Mouse (Mus musculus) heart, adult 2 months (tissue): Measurements from ENCODE around the gene Osbp2. TPM values are rescaled to one million over a fixed set of nuclear protein-coding genes. Genes with fewer than 3 reads are reported as not detected.

Experiments used
- DNase-seq, 2 experiments: peaks; one replicate each; pipeline ENCODE4 v3.0.0; 2021
- H3K27ac ChIP-seq: fragments of 200-600 bp; 2 replicates; pipeline ENCODE4 v1.8.1; 2022
- H3K27me3 ChIP-seq: fragments of 200-500 bp; 2 replicates; pipeline ENCODE4 v1.6.1; 2012; ENCODE audit warnings: mild to moderate bottlenecking, low read length, inconsistent platforms, mixed read lengths; ENCODE audit not compliant: control insufficient read depth, insufficient read depth
- H3K36me3 ChIP-seq: fragments of 200-500 bp; 2 replicates; pipeline ENCODE4 v1.6.1; 2012; ENCODE audit warnings: low read length, inconsistent platforms; ENCODE audit not compliant: control insufficient read depth, insufficient read depth
- H3K4me1 ChIP-seq: fragments of 200-500 bp; 2 replicates; pipeline ENCODE4 v1.6.1; 2011; ENCODE audit warnings: low read length; ENCODE audit not compliant: control insufficient read depth, insufficient read depth
- H3K4me3 ChIP-seq: fragments of 200-600 bp; 2 replicates; pipeline ENCODE4 v1.8.1; 2022
- H3K79me2 ChIP-seq: fragments of 200-500 bp; replicated peaks from 2 replicates; pipeline ENCODE4 v1.6.1; 2012; ENCODE audit warnings: mild to moderate bottlenecking, inconsistent platforms, low read length, moderate library complexity, mixed read lengths; ENCODE audit not compliant: control insufficient read depth, insufficient read depth
- H3K9ac ChIP-seq: fragments of 200-500 bp; 2 replicates; pipeline ENCODE4 v1.6.1; 2012; ENCODE audit warnings: low read depth, mild to moderate bottlenecking, control low read depth, inconsistent platforms, low read length, mixed read lengths
- CTCF ChIP-seq: fragments of 200-600 bp; IDR thresholded peaks from 2 replicates; pipeline ENCODE4 v1.8.1; 2022; ENCODE audit warnings: antibody characterized with exemption, mild to moderate bottlenecking, moderate library complexity
- EP300 ChIP-seq: fragments of 200-500 bp; IDR thresholded peaks from 2 replicates; pipeline ENCODE4 v1.6.1; 2011; ENCODE audit warnings: low read depth, low read length, control low read depth; ENCODE audit not compliant: insufficient read depth
- POLR2A ChIP-seq: fragments of 200-500 bp; IDR thresholded peaks from 2 replicates; pipeline ENCODE4 v1.6.1; 2011; ENCODE audit warnings: mild to moderate bottlenecking, low read depth, low read length, control low read depth; ENCODE audit not compliant: insufficient read depth
- WGBS: fragments of 180-500 bp; shearing (Covaris S2); methylation state at CpG from one replicate; pipeline ENCODE4 v1.1.7; 2018; 5-methylcytosine and 5-hydroxymethylcytosine counted together
- intact Hi-C: fragments of 180-260 bp; cut with DNase I; formaldehyde crosslinking; loops from one replicate; pipeline ENCODE4 v1.15.1; 2025
- polyA plus RNA-seq: library from polyadenylated mRNA; depleted of rRNA; stranded (reverse); fragments of >200 nt; gene quantifications from 2 replicates; pipeline ENCODE4 v1.2.3, GENCODE M21; 2012
- total RNA-seq, 2 experiments: library from RNA; stranded (reverse); gene quantifications; 2 replicates each; pipeline ENCODE4 v1.2.3; 2021

Gene Osbp2
- total and polyA plus RNA-seq, 3 experiments = 10.9 to 16.2 (median 12.9) TPM

DNA sequence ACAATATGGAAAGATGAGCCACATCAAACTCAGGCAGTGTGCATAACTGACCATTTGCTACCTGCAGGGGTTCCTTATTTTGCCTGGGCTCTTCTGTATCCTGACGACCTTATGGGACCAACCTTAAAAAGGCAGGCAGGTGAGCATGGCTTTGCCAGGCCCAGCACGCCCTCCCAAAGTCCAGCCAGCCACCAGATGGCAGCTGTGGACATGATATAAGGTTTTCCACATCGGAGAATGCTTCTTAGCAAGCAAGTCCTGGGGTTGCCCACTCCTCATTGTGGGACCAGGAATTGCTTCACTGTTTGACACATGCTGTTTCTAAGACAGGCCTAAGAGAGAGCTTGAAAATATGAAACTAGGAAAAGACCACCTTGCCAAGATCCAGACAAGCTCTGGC lies 55.5 kb downstream of the Osbp2 start:
- TF ChIP-seq CTCF (peak; percentile 60), POLR2A (no peak)
- Histone ChIP-seq H3K27ac (no peak overlapping the region), H3K36me3 (no peaks in the 10 kb centered on the region), H3K79me2 (no peaks in the 10 kb centered on the region), H3K27me3 (no peaks in the 10 kb centered on the region), H3K4me3 (no peak overlapping the region), H3K9ac (no peak overlapping the region), H3K4me1 (no peaks in the 10 kb centered on the region)
- 20% methylated on average over 3 of the region's 3 CpGs for WGBS
- no peak for DNase-seq
- intact Hi-C loops = loop anchor here (2.0 kb wide), 1 partner anchor 73 kb away; no protein-coding TSS in a partner anchor

DNA sequence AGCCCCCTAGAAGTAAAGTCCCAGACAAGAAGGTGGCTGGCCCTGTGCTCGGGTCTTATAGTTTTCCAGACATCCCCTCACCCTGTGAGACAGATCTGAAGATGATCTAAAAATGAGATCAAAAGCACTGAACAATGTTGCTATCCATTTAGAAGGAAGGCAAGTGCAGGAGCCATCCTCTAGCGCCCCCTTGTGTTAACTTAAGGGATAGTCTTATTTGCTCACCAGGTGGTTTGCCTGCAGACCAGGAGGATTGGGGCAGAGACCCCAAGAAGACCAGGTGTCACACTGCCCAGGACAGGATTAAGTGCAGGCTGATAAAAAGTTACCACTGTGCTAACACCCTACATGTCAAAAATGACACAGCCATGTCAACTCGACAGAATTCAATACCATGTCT lies 58.3 kb downstream of the Osbp2 start:
- H3K79me2 ChIP-seq = no peaks in the 10 kb centered on the region
- intact Hi-C loops = no loop called here
- H3K27ac ChIP-seq = no peak overlapping the region
- no peak overlapping the region for H3K4me3 ChIP-seq
- no peaks in the 10 kb centered on the region for H3K27me3 ChIP-seq
- no peak for DNase-seq
- no peak overlapping the region for H3K9ac ChIP-seq
- no peaks in the 10 kb centered on the region for H3K4me1 ChIP-seq
- H3K36me3 ChIP-seq = no peaks in the 10 kb centered on the region
- TF ChIP-seq POLR2A = no peak
- TF ChIP-seq EP300 = no peak
- peak; percentile 72 for TF ChIP-seq CTCF
- 32% methylated on average over 3 of the region's 3 CpGs for WGBS

DNA sequence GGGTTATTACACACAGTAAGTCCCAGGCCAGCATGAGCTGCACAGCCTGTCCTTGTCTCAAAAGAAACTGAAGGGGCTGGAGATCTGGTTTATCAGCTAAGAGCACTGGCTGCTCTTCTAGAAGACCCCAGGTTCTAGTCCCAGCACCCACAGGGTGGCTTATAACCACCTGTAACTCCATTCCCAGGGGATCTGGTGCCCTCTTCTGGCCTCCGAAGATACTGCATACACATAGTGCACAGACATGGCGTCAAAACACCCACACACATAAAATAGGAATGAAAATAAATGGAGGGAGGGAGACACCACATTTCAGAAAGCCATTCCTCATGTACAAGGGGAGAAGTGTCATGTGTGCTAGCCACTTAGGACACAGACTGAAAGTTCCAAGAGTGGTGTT lies 59.1 kb downstream of the Osbp2 start:
- Histone ChIP-seq H3K27ac (no peak overlapping the region), H3K27me3 (no peaks in the 10 kb centered on the region), H3K79me2 (no peaks in the 10 kb centered on the region), H3K9ac (no peak overlapping the region), H3K4me1 (no peaks in the 10 kb centered on the region), H3K4me3 (no peak overlapping the region), H3K36me3 (no peaks in the 10 kb centered on the region)
- WGBS = 94% methylated on average over 2 of the region's 2 CpGs
- peak; percentile 21 for TF ChIP-seq CTCF
- no peak for TF ChIP-seq EP300
- DNase-seq = no peak
- intact Hi-C loops = no loop called here

DNA sequence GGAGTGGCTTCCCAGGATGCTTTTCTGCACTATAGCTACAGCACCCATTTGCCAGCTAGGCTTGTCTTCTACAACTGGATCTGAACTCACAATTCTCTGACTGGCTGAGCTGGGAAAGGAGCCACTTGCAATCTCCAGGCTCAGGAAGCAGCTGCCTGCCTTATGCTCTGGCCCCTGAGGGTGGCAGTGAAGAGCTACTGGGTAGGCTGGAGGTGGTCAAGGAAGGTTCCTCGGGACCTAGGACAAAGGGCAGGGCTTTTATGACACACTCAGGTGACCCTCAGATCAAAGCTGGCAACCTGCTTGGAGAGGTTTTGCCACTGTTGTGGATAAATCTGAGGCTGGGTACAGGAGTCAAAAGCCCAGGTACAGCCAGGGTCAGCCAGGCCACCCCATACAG lies 61.6 kb downstream of the Osbp2 start:
- Histone ChIP-seq H3K9ac (no peak overlapping the region), H3K36me3 (no peaks in the 10 kb centered on the region), H3K27ac (no peak overlapping the region), H3K79me2 (no peaks in the 10 kb centered on the region), H3K4me3 (no peak overlapping the region), H3K27me3 (no peaks in the 10 kb centered on the region), H3K4me1 (no peaks in the 10 kb centered on the region)
- DNase-seq = no peak
- no peak for TF ChIP-seq EP300
- TF ChIP-seq CTCF = peak; percentile 44
- TF ChIP-seq POLR2A = no peak
- intact Hi-C loops = no loop called here
- WGBS = 30% methylated on average over 1 of the region's 1 CpGs

DNA sequence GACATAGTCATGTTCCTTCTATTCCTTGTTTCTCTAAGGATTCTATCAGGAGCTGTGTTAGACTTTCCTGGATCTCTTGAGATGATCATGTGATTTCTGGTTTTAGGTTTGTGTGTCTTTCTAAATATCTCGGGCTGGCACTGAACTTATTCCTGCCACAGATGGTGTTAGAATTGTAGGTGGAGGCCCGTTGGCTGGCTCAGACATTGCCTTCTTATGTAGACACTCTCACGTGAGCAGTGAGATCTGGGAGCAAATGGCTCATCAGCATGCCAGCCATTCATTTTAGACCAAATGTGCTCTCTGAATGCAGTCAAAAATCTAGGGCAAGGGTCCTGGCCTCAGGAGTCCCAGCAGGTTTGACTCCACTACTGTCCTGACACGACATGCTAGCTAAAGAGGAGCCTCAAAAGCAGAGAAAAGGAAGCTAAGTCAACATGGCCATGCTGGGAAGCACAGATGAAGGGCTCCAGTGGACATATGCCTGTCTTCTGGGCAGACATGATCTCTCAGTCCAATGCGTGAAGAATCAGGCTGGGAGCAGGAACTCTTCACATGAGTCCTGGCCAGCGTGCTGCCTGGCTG lies 66.0 kb downstream of the Osbp2 start:
- Histone ChIP-seq H3K27ac (no peak overlapping the region), H3K27me3 (no peaks in the 10 kb centered on the region), H3K4me3 (no peak overlapping the region), H3K4me1 (no peaks in the 10 kb centered on the region), H3K9ac (no peak overlapping the region), H3K79me2 (no peaks in the 10 kb centered on the region), H3K36me3 (no peaks in the 10 kb centered on the region)
- DNase-seq = no peak
- intact Hi-C loops = no loop called here
- TF ChIP-seq EP300 = no peak
- TF ChIP-seq POLR2A = no peak
- no peak for TF ChIP-seq CTCF
- 86% methylated on average over 6 of the region's 6 CpGs for WGBS

DNA sequence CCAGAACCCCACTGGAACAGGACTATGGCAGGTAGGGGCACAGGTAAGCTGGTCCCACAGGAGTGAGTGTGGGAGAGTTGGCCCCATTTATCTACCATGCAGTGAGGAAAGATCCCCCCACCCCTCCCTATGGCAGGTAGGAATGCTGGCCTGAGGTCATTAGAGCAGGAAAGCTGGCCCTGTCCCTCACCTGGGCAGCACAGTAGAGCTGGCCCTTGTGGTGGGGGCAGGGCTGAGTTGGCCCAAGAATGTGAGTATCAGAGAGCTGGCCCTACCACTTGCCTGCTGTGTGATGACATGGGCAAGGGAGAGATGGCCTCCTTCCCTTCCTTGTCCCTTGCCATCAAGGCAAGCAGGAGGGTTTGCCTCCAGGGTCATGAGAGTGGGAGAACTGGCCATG lies 73.0 kb downstream of the Osbp2 start:
- Histone ChIP-seq H3K27me3 (no peaks in the 10 kb centered on the region), H3K4me1 (no peaks in the 10 kb centered on the region), H3K27ac (no peak overlapping the region), H3K4me3 (no peak overlapping the region), H3K9ac (no peak overlapping the region), H3K79me2 (no peaks in the 10 kb centered on the region), H3K36me3 (no peaks in the 10 kb centered on the region)
- intact Hi-C loops = no loop called here
- no peak for DNase-seq
- TF ChIP-seq EP300 (no peak), POLR2A (no peak), CTCF (no peak)

DNA sequence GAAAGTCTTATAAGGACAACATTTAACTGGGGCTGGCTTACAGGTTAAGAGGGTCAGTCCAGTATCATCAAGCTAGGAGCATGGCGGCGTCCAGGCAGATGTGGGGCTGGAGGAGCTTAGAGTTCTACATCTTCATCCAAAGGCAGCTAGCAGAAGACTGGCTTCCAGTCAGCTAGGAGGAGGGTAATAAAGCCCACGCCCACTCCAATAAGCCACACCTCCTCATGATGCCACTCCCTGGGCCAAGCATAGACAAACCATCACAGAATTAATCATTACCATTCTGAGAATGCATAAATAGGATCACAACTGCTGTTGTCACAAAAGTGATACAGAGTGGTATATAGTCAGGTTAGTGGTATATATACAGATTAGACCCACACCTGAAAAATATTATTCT lies 73.8 kb downstream of the Osbp2 start:
- H3K27me3 ChIP-seq = no peaks in the 10 kb centered on the region
- intact Hi-C loops = loop anchor here (5.0 kb wide), 2 partner anchors 93 to 253 kb away; no protein-coding TSS in a partner anchor
- H3K27ac ChIP-seq = no peak overlapping the region
- H3K4me1 ChIP-seq = no peaks in the 10 kb centered on the region
- no peak for TF ChIP-seq EP300
- TF ChIP-seq CTCF = no peak
- no peak for TF ChIP-seq POLR2A
- H3K36me3 ChIP-seq = no peaks in the 10 kb centered on the region
- DNase-seq = no peak
- no peaks in the 10 kb centered on the region for H3K79me2 ChIP-seq
- WGBS = 73% methylated on average over 3 of the region's 3 CpGs
- H3K4me3 ChIP-seq = no peak overlapping the region
- no peak overlapping the region for H3K9ac ChIP-seq
